Mouse (Mus musculus) T-helper 1 cell (primary cell): ENCODE results near the gene Sprr1a.

Experiments used
- in situ Hi-C: fragments of 300-600 bp; cut with MboI, MseI; formaldehyde crosslinking; loops from one replicate; pipeline ENCODE4 v1.15.1; 2025; ENCODE audit warnings: high pct_unique_total_duplicates

Sprr1a gene

GRCm38 (mm10) chr3:92485863-92486262 is at the start of gene Sprr1a:
Gene Sprr1a (minus strand): TSS chr3:92485895.
- in situ Hi-C loops: loop anchor here (25.0 kb wide), 1 partner anchor 1976 kb away; no protein-coding TSS in a partner anchor

- in situ Hi-C loops: no loop called here
Observed at GRCm38 (mm10) chr3:92534411-92534810, 48.7 kb upstream of the Sprr1a start, which contains the start of gene 2310046K23Rik. Gene 2310046K23Rik (minus strand): TSS chr3:92534511.

- in situ Hi-C loops: no loop called here
Observed at GRCm38 (mm10) chr3:92512325-92512724, 26.6 kb upstream of the Sprr1a start.

- in situ Hi-C loops: no loop called here
Observed at GRCm38 (mm10) chr3:92510786-92511185, 25.1 kb upstream of the Sprr1a start.

- in situ Hi-C loops: no loop called here
Observed at GRCm38 (mm10) chr3:92508185-92508584, 22.5 kb upstream of the Sprr1a start.

- in situ Hi-C loops: no loop called here
Observed at GRCm38 (mm10) chr3:92503528-92503927, 17.8 kb upstream of the Sprr1a start.

- in situ Hi-C loops: no loop called here
Observed at GRCm38 (mm10) chr3:92500393-92500792, 14.7 kb upstream of the Sprr1a start, which contains the start of gene Sprr4. Gene Sprr4 (minus strand): TSS chr3:92500493.

- in situ Hi-C loops: loop anchor here (25.0 kb wide), 1 partner anchor 1972 kb away; no protein-coding TSS in a partner anchor
Observed at GRCm38 (mm10) chr3:92490262-92490661, 4.6 kb upstream of the Sprr1a start.

- in situ Hi-C loops: loop anchor here (25.0 kb wide), 1 partner anchor 1976 kb away; no protein-coding TSS in a partner anchor
Observed at GRCm38 (mm10) chr3:92486307-92486706, 612 bp upstream of the Sprr1a start.

- in situ Hi-C loops: loop anchor here (25.0 kb wide), 1 partner anchor 1981 kb away; no protein-coding TSS in a partner anchor
Observed at GRCm38 (mm10) chr3:92481249-92481648, 4.4 kb downstream of the Sprr1a start.

- in situ Hi-C loops: no loop called here
Observed at GRCm38 (mm10) chr3:92470111-92470510, 15.6 kb downstream of the Sprr1a start.

GRCm38 (mm10) chr3:92467424-92467823 is 18.3 kb downstream of the Sprr1a start:
- in situ Hi-C loops: no loop called here

- in situ Hi-C loops: no loop called here
Observed at GRCm38 (mm10) chr3:92466576-92466975, 19.1 kb downstream of the Sprr1a start.

GRCm38 (mm10) chr3:92458620-92459019 is 27.1 kb downstream of the Sprr1a start, which contains the start of gene Sprr3:
Gene Sprr3 (minus strand): TSS chr3:92458720.
- in situ Hi-C loops: no loop called here

GRCm38 (mm10) chr3:92455151-92455550 is 30.5 kb downstream of the Sprr1a start:
- in situ Hi-C loops: no loop called here

GRCm38 (mm10) chr3:92440177-92440576 is 45.5 kb downstream of the Sprr1a start:
- in situ Hi-C loops: no loop called here

GRCm38 (mm10) chr3:92438689-92439088 is 47.0 kb downstream of the Sprr1a start, which contains the start of gene Sprr1b:
Gene Sprr1b (minus strand): TSS chr3:92438789.
- in situ Hi-C loops: no loop called here
